Mouse (Mus musculus): ENCODE data around the gene Nos1ap.

GRCm38 (mm10) chr1:170387180-170387912 lies 202.3 kb downstream of the Nos1ap start:
- no peak for TF ChIP-seq CTCF (IDR thresholded peaks at IDR 0.05; ENCODE audit: control insufficient read depth, insufficient read depth, insufficient read length)
- no peak for TF ChIP-seq CEBPB (IDR thresholded peaks at IDR 0.05; ENCODE audit: low read depth)
- no peak for TF ChIP-seq MYOD1 (IDR thresholded peaks at IDR 0.05; ENCODE audit: control insufficient read depth, insufficient read length, low read depth)
- TF ChIP-seq MAX (IDR thresholded peaks at IDR 0.05): no peak
- no peak for TF ChIP-seq USF1 (IDR thresholded peaks at IDR 0.05; ENCODE audit: low read depth)
- no peak for TF ChIP-seq MYOG (IDR thresholded peaks at IDR 0.05; ENCODE audit: control insufficient read depth, extremely low read depth, insufficient read length)
- TF ChIP-seq FOSL1 (IDR thresholded peaks at IDR 0.05; ENCODE audit: insufficient read depth, low read length, poor library complexity, severe bottlenecking): no peak

All from C2C12 (cell line).